Mouse (Mus musculus) ZHBTc4 (cell line): ENCODE measurements around the gene Ace.
"Not testable (repeated sequence)": the region's sequence is repeated elsewhere in the genome, so short reads cannot be mapped to it uniquely, and the experiment has no call there.

Experiments
- DNase-seq: peaks from one replicate; pipeline ENCODE4 v3.0.0-alpha.2; 2011; ENCODE audit warnings: low read depth, low spot score

Gene Ace

GRCm38 (mm10) chr11:105989446-105989845 is 21.7 kb downstream of the Ace start:
- DNase-seq = no peak

GRCm38 (mm10) chr11:105990231-105990630 is 22.5 kb downstream of the Ace start:
- DNase-seq = no peak

DNA sequence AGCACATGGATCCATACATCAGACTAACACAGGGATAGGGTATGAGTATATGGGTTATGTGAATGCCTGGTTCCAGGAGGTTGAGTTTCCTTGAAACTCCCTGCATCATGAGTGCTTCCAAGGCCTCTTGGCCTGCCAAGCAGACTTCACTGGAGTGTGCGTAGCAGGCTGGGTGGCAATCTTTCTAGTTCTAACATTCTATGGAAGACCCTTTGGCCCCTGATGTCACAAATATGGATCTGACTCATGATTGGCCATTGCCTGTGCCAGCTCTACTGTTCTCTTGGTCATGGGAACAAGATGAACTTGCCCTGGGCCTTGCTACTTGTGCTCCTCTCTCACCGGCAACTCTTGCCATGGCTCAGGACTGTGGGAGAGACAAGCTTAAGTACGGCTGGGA is 26.6 kb downstream of the Ace start, which contains the start of gene Ace3:
Ace3 (plus strand) TSS at position 301 of the 400 bp plus-strand sequence.
- DNase-seq = no peak

DNA sequence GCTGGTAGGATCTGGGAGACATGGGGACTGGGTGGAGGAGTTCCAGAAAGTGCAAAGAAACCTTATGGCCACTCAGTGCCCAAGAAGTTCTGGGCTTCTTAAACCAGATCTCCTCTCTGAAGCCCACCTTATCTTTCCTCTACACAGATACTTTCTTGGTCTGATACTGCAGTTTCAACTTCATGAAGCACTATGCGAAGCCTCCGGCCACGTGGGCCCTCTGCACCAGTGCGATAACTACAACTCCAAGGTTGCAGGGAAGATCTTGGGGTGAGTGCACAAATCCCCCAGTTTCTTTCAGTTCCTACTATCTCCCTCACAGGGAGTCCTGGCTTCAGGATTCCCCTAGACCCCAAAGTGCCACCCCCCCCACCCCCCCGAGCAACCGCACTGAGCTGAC is 32.3 kb downstream of the Ace start:
- DNase-seq = no peak

DNA sequence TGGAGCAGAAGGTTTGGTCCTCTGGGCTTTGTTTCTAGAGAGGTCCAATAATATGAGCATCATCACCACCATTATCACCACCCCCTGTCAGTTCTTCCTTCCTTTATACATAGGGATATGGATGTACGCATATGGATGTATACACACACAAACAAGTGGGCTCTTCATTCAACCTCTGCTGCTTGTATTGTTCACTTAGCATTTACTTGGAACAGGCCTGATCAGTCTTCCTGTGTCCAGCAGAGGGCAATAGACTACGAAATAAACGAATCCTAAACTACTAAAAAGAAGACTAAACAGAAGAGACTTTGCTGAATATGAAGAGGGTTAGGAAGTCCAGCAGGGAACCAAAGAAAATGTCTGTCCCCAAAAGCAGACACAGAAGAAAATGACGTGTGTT is 34.0 kb downstream of the Ace start:
- DNase-seq = peak; percentile 55

DNA sequence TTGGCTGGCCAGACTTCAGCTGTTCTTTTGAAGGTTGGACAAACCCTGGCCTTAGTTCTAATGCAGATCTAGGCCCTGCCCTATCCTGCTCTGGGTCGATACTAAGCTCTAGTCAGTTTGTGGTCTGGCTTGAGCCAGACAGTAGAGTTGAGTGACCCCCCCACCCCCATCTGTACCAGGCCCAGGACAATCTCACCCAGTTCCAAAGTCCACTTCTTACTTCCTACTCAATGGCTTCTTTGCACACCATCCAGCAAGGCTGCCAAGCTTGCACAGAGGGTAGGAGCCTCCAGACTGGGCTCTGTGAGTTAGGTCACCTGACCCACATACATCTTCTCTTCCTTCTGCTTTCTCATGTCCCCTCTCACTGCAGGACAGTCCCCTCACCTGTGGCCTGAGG is 36.8 kb downstream of the Ace start:
- no peak for DNase-seq

DNA sequence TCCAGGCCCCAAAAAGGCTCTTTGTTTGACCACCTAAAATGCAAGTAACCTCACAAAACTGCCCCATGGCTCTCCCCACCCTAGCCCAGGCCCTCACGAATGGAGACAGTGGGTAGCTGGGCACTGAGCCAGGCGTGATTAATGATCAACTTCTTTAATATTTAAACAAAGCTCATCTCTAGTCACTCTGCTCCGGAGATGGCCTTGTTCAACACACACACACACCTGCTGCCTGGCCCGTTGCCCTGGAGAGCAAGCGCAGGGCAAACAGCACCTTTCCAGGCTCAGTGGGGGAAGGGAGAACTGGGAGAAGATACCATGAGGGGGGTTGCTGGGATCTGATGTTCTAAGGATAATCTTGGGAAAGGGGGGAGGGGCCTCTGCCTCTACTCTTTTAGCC is 38.2 kb downstream of the Ace start:
- no peak for DNase-seq

GRCm38 (mm10) chr11:106007821-106008220 is 40.1 kb downstream of the Ace start, which contains the start of gene Kcnh6:
TSS of gene Kcnh6 (plus strand) at chr11:106008124.
- peak; percentile 86 for DNase-seq

GRCm38 (mm10) chr11:106012711-106013110 is 45.0 kb downstream of the Ace start:
- DNase-seq = no peak

GRCm38 (mm10) chr11:106013556-106014225 is 45.9 kb downstream of the Ace start:
- DNase-seq = no peak

- DNase-seq = no peak
These were observed 48.7 kb downstream of the Ace start for GRCm38 (mm10) chr11:106016440-106016839.

- DNase-seq = peak; percentile 83
These were observed 52.5 kb downstream of the Ace start for GRCm38 (mm10) chr11:106020051-106020763.

DNA sequence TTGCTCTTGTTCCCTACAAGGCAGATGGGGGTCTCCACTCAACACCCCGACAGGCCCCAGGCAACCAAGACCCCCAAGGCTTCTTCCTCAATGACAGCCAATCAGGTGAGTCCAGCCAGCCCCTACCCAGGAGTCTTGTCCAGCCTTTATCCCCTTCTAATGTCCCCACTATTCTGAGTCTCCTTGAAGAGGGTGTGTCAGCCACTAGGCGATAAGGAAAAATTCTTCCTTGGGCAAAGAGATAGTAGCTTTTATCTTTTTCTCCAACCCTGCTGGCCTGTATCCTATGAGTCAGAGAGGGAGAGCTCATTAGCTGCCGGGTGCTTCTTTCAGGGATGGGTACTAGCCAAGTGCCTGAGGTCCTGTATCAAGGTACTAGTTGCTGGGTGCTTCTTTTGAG is 58.0 kb downstream of the Ace start:
- no peak for DNase-seq

DNA sequence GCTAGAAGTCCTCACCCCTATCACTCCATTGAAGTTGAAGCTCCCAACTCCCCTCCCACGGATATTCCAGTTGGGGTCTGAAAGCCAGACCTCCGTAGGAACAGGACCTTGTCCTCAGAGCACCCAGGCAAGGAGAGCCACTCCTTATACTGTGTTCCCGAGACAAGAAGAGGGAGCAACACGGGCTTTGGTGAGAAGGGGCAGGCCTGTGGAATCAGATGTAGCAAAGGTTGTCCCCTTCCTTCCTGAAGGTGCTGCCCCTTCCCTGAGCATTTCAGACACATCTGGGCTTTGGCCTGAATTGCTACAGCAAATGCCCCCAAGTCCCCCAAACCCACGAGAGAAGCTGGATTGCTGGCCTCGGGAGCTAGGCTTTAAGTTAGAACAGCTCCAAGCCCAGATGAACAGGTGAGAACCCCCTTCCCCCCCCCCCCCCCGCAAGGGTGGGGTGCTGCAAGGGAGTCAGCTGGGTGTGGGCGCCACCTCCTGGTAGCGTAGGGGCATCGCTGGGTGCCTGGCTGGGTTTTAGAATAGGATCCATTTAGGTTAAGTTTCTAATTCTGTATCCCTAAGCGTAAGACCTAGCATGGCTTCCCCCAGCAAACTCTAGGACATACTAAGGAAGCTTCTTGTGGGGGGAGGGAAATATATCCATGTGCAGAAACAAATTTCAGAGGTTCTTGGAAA is 58.9 kb downstream of the Ace start:
- peak; percentile 64 for DNase-seq

- DNase-seq = no peak
These were observed 59.9 kb downstream of the Ace start for GRCm38 (mm10) chr11:106027607-106028006.

GRCm38 (mm10) chr11:106032074-106032473 is 64.3 kb downstream of the Ace start:
- not testable (repeated sequence) for DNase-seq

- DNase-seq = no peak
These were observed 65.8 kb downstream of the Ace start for GRCm38 (mm10) chr11:106033491-106033919.

- DNase-seq = no peak
These were observed 67.2 kb downstream of the Ace start for GRCm38 (mm10) chr11:106034986-106035385.

GRCm38 (mm10) chr11:106036548-106037417 is 69.0 kb downstream of the Ace start, which contains the start of gene Dcaf7:
TSS of gene Dcaf7 (plus strand) at chr11:106036872.
- DNase-seq = peak; percentile 99

DNA sequence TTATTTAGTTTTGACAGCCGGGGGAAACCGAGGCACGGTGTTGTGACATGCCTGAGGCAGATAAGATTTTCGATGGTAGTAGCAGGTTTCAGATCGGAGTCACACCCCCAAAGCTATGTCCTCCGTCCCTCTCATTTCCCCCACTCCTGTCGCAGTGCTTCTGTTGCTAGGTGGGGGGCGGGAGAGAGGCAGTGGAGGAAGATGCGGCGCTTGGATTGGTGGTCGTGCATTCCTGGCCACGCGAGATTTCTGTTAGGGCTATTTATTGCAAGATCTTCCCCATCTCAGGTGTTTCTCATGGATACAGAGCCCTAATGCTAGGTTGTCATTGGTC is 69.6 kb downstream of the Ace start:
- peak; percentile 90 for DNase-seq
